Mouse (Mus musculus): ENCODE data around the gene BC030500. TPM values are rescaled to one million over a fixed set of nuclear protein-coding genes. Genes with fewer than 3 reads are reported as not detected.

Gene BC030500
- polyA plus RNA-seq (2014; fragmentation: Nextera tagmentation; extraction: Ambion mirVana) = 0.62 TPM in 2 replicates

- H3K27me3 ChIP-seq (ENCODE audit: insufficient read depth, low read length) = 0 out of 2 replicates have a peak, but pooled peaks cover 9% of the 10 kb centered on the region
- 4% methylated on average over 14 of the region's 14 CpGs for WGBS
- DNase-seq (peak; percentile 0), ATAC-seq (ENCODE audit: insufficient read depth) (peak; percentile 47; the same call in 1 of the 2 replicates)
- peak within 1 kb of the TSS; percentile 85 for H3K4me2 ChIP-seq
- H3K4me3 ChIP-seq (ENCODE audit: low read depth, low read length) = peak within 1 kb of the TSS; percentile 47
- TF ChIP-seq CTCF (IDR thresholded peaks at IDR 0.05; ENCODE audit: low read depth) = no peak
- no peak within 1 kb of the TSS for H3K27ac ChIP-seq (ENCODE audit: low read depth)
- H3K4me1 ChIP-seq (ENCODE audit: insufficient read depth) = peaks cover 4% of the 10 kb centered on the region; the same call in 1 of the 2 replicates
- H3K36me3 ChIP-seq (ENCODE audit: insufficient read depth) = no peaks in the 10 kb centered on the region
- no peaks in the 10 kb centered on the region for H3K9me3 ChIP-seq (ENCODE audit: low read depth, low read length)
- peak within 1 kb of the TSS; percentile 33; the same call in 1 of the 2 replicates for H3K9ac ChIP-seq
Observed at GRCm38 (mm10) chr8:58911677-58912076, at the start of gene BC030500. Gene BC030500, plus strand, starts transcription at chr8:58911755.

DNA sequence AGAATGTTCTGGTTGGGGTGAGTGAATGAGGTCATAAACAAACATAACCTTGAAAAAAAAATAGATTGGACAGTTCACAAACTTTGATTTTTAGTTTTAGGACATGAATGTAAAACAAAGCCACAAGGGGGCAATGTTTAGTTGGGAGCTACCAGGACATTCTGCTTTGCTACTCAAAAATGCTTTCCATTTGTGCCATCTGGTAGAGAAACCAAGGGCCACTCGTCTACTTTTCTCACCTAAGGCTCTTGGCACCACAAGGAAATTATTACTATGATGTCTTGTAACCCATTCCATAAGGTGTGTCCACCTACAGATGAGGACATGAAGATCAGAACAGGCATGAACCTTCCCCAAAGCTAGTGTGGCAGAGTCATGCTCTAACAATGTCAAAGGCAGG, 25.1 kb upstream of the BC030500 start:
- no peak overlapping the region for H3K4me2 ChIP-seq
- WGBS = 6% methylated on average over 1 of the region's 1 CpGs
- H3K27ac ChIP-seq (ENCODE audit: low read depth) = no peak overlapping the region
- H3K4me1 ChIP-seq (ENCODE audit: insufficient read depth) = no peaks in the 10 kb centered on the region
- H3K9me3 ChIP-seq (ENCODE audit: low read depth, low read length) = no peaks in the 10 kb centered on the region
- no peak overlapping the region for H3K4me3 ChIP-seq (ENCODE audit: low read depth, low read length)
- H3K36me3 ChIP-seq (ENCODE audit: insufficient read depth) = no peaks in the 10 kb centered on the region
- no peak for ATAC-seq (ENCODE audit: insufficient read depth)
- peak; percentile 77 for DNase-seq
- no peak overlapping the region for H3K9ac ChIP-seq
- peak; percentile 43 for TF ChIP-seq CTCF (IDR thresholded peaks at IDR 0.05; ENCODE audit: low read depth)
- H3K27me3 ChIP-seq (ENCODE audit: insufficient read depth, low read length) = no peaks in the 10 kb centered on the region

- ATAC-seq (ENCODE audit: insufficient read depth) (no peak), DNase-seq (no peak)
- TF ChIP-seq CTCF (IDR thresholded peaks at IDR 0.05; ENCODE audit: low read depth) = no peak
- Histone ChIP-seq H3K4me3 (ENCODE audit: low read depth, low read length) (no peak overlapping the region), H3K9ac (no peak overlapping the region), H3K9me3 (ENCODE audit: low read depth, low read length) (no peaks in the 10 kb centered on the region), H3K4me2 (no peak overlapping the region), H3K27ac (ENCODE audit: low read depth) (no peak overlapping the region), H3K36me3 (ENCODE audit: insufficient read depth) (no peaks in the 10 kb centered on the region), H3K27me3 (ENCODE audit: insufficient read depth, low read length) (no peaks in the 10 kb centered on the region), H3K4me1 (ENCODE audit: insufficient read depth) (no peaks in the 10 kb centered on the region)
- WGBS = 92% methylated on average over 3 of the region's 3 CpGs
Observed at GRCm38 (mm10) chr8:58890591-58890990, 21.0 kb upstream of the BC030500 start.

DNA sequence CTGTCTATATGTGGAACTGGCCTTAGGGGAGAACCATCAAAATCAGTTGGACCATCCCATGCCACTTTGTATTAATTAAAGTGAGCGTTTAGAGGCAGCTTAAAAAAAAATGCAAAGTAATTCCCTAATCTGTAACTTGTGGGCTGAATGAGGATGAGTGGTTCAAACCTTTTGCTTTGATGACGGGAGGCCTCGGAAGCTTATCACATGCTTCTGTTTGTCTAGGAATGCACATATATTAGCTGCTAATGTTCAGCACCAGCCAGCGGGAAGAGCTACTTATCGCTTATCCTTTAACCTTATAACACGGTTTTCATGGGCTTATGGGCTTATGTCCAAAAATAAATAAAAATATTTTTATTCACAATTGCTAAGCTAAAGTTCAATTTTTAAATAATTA, 15.6 kb upstream of the BC030500 start:
- H3K36me3 ChIP-seq (ENCODE audit: insufficient read depth) = no peaks in the 10 kb centered on the region
- H3K4me1 ChIP-seq (ENCODE audit: insufficient read depth) = no peaks in the 10 kb centered on the region
- no peak overlapping the region for H3K4me3 ChIP-seq (ENCODE audit: low read depth, low read length)
- TF ChIP-seq CTCF (IDR thresholded peaks at IDR 0.05; ENCODE audit: low read depth) = no peak
- no peaks in the 10 kb centered on the region for H3K9me3 ChIP-seq (ENCODE audit: low read depth, low read length)
- ATAC-seq (ENCODE audit: insufficient read depth) = no peak
- no peak overlapping the region for H3K9ac ChIP-seq
- DNase-seq = no peak
- 38% methylated on average over 6 of the region's 6 CpGs for WGBS
- no peaks in the 10 kb centered on the region for H3K27me3 ChIP-seq (ENCODE audit: insufficient read depth, low read length)
- H3K27ac ChIP-seq (ENCODE audit: low read depth) = no peak overlapping the region
- H3K4me2 ChIP-seq = no peak overlapping the region

DNA sequence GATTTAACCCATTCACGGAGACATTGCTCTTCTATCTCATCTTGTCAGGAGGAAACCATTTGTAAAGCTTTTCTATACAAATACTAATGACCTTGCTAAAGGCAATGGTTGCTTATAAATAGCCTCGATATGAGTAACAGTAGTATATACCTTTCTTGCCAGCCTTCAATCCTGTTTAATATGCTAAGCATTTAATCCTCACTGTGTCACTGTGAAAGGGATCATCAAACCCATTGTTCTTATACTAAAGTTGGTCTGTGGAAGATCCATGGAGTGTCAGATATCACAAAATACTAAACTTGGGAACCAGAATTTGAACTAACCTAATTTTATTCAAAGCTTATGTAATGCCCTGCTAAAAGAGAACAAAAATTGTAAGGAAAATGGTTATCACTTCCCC, 7.1 kb upstream of the BC030500 start:
- H3K4me2 ChIP-seq = no peak overlapping the region
- TF ChIP-seq CTCF (IDR thresholded peaks at IDR 0.05; ENCODE audit: low read depth) = no peak
- H3K9ac ChIP-seq = no peak overlapping the region
- H3K27me3 ChIP-seq (ENCODE audit: insufficient read depth, low read length) = no peaks in the 10 kb centered on the region
- no peak for DNase-seq
- H3K27ac ChIP-seq (ENCODE audit: low read depth) = no peak overlapping the region
- no peak for ATAC-seq (ENCODE audit: insufficient read depth)
- 42% methylated on average over 2 of the region's 2 CpGs for WGBS
- H3K4me1 ChIP-seq (ENCODE audit: insufficient read depth) = no peaks in the 10 kb centered on the region
- no peaks in the 10 kb centered on the region for H3K36me3 ChIP-seq (ENCODE audit: insufficient read depth)
- no peak overlapping the region for H3K4me3 ChIP-seq (ENCODE audit: low read depth, low read length)
- H3K9me3 ChIP-seq (ENCODE audit: low read depth, low read length) = no peaks in the 10 kb centered on the region

GRCm38 (mm10) chr8:58912196-58912839, 763 bp downstream of the BC030500 start, which contains the start of gene Galntl6:
Gene Galntl6, minus strand, starts transcription at chr8:58912640.
- DNase-seq (peak; percentile 21), ATAC-seq (ENCODE audit: insufficient read depth) (peak; percentile 65)
- WGBS = under 1% methylated on average over 37 of the region's 37 CpGs
- H3K36me3 ChIP-seq (ENCODE audit: insufficient read depth) = no peaks in the 10 kb centered on the region
- TF ChIP-seq CTCF (IDR thresholded peaks at IDR 0.05; ENCODE audit: low read depth) = no peak
- peak within 1 kb of the TSS; percentile 47 for H3K4me3 ChIP-seq (ENCODE audit: low read depth, low read length)
- no peak within 1 kb of the TSS for H3K27ac ChIP-seq (ENCODE audit: low read depth)
- 0 out of 2 replicates have a peak, but pooled peaks cover 9% of the 10 kb centered on the region for H3K27me3 ChIP-seq (ENCODE audit: insufficient read depth, low read length)
- H3K9ac ChIP-seq = peak within 1 kb of the TSS; percentile 33; the same call in 1 of the 2 replicates
- H3K4me2 ChIP-seq = peak within 1 kb of the TSS; percentile 85
- H3K9me3 ChIP-seq (ENCODE audit: low read depth, low read length) = no peaks in the 10 kb centered on the region
- peaks cover 4% of the 10 kb centered on the region; the same call in 1 of the 2 replicates for H3K4me1 ChIP-seq (ENCODE audit: insufficient read depth)

DNA sequence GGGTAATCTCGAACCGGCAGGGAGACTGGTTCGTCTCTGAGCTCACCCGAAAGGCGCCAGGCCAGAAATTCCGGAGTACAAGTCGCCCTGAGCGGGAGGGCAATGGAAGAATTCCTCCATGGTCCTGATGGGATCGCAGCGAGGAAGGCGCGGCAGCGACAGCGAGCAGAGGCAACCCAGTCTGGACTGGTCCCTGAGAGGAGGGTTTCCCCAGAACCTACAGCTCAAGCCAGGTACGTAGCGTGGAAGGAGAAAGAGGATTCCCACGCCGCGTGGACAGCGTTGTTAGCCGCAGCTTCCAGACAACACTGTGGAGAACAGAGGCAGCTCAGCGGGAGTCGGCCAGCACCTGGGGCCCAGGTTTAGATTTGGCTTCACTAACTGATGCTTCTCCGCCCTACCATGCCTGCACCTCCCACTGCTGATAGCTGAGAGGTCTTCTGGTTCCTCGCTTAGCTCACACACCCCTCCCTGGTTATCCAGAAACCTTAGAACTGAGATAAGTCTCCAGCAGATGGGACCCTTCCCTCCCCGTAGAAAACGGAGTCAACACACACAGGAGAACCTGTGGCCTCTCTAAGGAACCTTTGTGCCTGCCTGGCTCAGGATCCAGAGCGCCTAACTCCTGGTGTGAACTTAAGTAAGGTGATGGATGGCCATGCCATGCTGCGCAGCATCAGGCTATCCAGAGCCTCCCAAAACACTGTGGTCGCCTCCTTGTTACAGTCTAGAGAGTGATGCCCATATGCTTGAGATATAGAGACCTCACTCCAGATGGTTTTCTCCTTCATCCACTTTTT, 1.5 kb downstream of the BC030500 start:
- Histone ChIP-seq H3K27ac (ENCODE audit: low read depth) (no peak overlapping the region), H3K9ac (peak overlapping the region; percentile 33; the same call in 1 of the 2 replicates), H3K27me3 (ENCODE audit: insufficient read depth, low read length) (0 out of 2 replicates have a peak, but pooled peaks cover 9% of the 10 kb centered on the region), H3K9me3 (ENCODE audit: low read depth, low read length) (no peaks in the 10 kb centered on the region), H3K4me1 (ENCODE audit: insufficient read depth) (peaks cover 4% of the 10 kb centered on the region; the same call in 1 of the 2 replicates), H3K4me2 (peak overlapping the region; percentile 85), H3K4me3 (ENCODE audit: low read depth, low read length) (peak overlapping the region; percentile 47), H3K36me3 (ENCODE audit: insufficient read depth) (no peaks in the 10 kb centered on the region)
- 2% methylated on average over 30 of the region's 30 CpGs for WGBS
- ATAC-seq (ENCODE audit: insufficient read depth) (peak; percentile 75), DNase-seq (peak; percentile 56)
- TF ChIP-seq CTCF (IDR thresholded peaks at IDR 0.05; ENCODE audit: low read depth) = no peak

Data from lung, embryonic 14.5 days (tissue).